Mouse (Mus musculus): ENCODE data around the gene Ppp1r9b. TPM values are rescaled to one million over a fixed set of nuclear protein-coding genes. Genes with fewer than 3 reads are reported as not detected.
"Not testable (repeated sequence)": the region's sequence is repeated elsewhere in the genome, so short reads cannot be mapped to it uniquely, and the experiment has no call there.

Ppp1r9b gene
- polyA plus RNA-seq, 1 experiment from 2014 or later = 9.9 TPM

DNA sequence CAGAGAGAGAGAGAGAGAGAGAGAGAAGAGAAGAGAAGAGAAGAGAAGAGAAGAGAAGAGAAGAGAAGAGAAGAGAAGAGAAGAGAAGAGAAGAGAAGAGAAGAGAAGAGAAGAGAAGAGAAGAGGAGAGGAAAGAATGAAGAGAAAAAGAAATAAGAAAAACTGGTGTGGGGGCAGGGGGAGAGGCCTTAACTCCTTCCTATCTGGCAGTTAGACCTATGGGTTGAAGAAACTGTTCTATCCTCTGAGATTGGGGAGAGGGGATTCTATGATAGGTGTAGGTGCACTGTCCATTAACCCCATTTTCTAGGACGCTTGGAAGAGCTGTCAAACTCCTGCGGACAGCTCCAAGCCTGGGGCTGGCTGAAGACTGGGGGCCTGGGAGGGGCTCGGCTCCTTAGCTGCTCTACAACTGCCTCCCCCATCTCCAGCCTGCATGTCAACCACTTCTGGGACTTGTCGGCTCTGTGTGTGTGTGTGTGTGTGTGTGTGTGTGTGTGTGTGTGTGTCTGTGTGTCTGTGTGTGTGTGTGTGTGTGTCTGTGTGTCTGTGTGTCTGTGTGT, 20.1 kb downstream of the Ppp1r9b start:
- not testable (repeated sequence) for H3K36me3 ChIP-seq (ENCODE audit: insufficient read depth, low read length); H3K9me3 ChIP-seq (ENCODE audit: low read length); ATAC-seq (ENCODE audit: low FRiP score, low TSS enrichment); H3K27me3 ChIP-seq (ENCODE audit: insufficient read depth, low read length); H3K9ac ChIP-seq (replicated peaks; ENCODE audit: low read length); H3K27ac ChIP-seq (ENCODE audit: low read length)
- Histone ChIP-seq H3K4me1 (ENCODE audit: insufficient read depth, low read length) (peaks cover 44% of the 10 kb centered on the region), H3K4me3 (ENCODE audit: low read length) (peak overlapping the region; percentile 60), H3K4me2 (replicated peaks; ENCODE audit: low read depth, low read length) (peak overlapping the region; percentile 69)
- WGBS = 7% methylated on average over 4 of the region's 4 CpGs

GRCm38 (mm10) chr11:95011416-95011815, 20.6 kb downstream of the Ppp1r9b start:
- Histone ChIP-seq H3K27me3 (ENCODE audit: insufficient read depth, low read length) (no peaks in the 10 kb centered on the region), H3K9me3 (ENCODE audit: low read length) (no peaks in the 10 kb centered on the region), H3K27ac (ENCODE audit: low read length) (no peak overlapping the region), H3K36me3 (ENCODE audit: insufficient read depth, low read length) (no peaks in the 10 kb centered on the region), H3K4me2 (replicated peaks; ENCODE audit: low read depth, low read length) (peak overlapping the region; percentile 69), H3K4me1 (ENCODE audit: insufficient read depth, low read length) (peaks cover 39% of the 10 kb centered on the region), H3K4me3 (ENCODE audit: low read length) (peak overlapping the region; percentile 60; the same call in 1 of the 2 replicates), H3K9ac (replicated peaks; ENCODE audit: low read length) (peak overlapping the region; percentile 3; the same call in 1 of the 2 replicates)
- no peak for ATAC-seq (ENCODE audit: low FRiP score, low TSS enrichment)
- 22% methylated on average over 1 of the region's 1 CpGs for WGBS

- H3K9ac ChIP-seq (replicated peaks; ENCODE audit: low read length) = 0 out of 2 replicates have a peak overlapping the region, but pooled peaks have one; percentile 3
- H3K9me3 ChIP-seq (ENCODE audit: low read length) = no peaks in the 10 kb centered on the region
- no peaks in the 10 kb centered on the region for H3K27me3 ChIP-seq (ENCODE audit: insufficient read depth, low read length)
- no peak for ATAC-seq (ENCODE audit: low FRiP score, low TSS enrichment)
- peaks cover 33% of the 10 kb centered on the region for H3K4me1 ChIP-seq (ENCODE audit: insufficient read depth, low read length)
- H3K27ac ChIP-seq (ENCODE audit: low read length) = peak overlapping the region; percentile 30; the same call in 1 of the 2 replicates
- H3K4me3 ChIP-seq (ENCODE audit: low read length) = no peak overlapping the region
- 53% methylated on average over 3 of the region's 3 CpGs for WGBS
- no peaks in the 10 kb centered on the region for H3K36me3 ChIP-seq (ENCODE audit: insufficient read depth, low read length)
- peak overlapping the region; percentile 69; the same call in 1 of the 2 replicates for H3K4me2 ChIP-seq (replicated peaks; ENCODE audit: low read depth, low read length)
Observed at GRCm38 (mm10) chr11:95012075-95012474, 21.2 kb downstream of the Ppp1r9b start.

DNA sequence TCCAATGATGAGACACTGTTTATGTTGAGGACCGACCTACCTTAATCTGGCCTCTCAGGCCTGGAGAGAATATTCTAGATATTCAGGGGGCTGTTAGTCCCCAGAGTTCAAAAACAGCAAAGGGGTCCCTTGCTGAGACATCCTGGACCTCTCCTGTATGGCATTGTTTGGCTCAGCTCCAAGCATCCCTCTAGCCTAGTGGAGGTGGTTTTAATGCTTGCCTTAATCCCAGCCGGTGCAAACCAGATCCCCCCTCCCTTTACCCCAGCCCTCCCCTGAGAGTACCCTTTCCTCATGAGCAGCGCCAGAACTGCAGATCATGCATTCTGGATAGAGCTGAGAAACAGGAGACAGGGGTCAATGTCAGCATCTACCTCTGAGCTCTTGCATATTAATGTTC, 21.7 kb downstream of the Ppp1r9b start:
- peaks cover 29% of the 10 kb centered on the region for H3K4me1 ChIP-seq (ENCODE audit: insufficient read depth, low read length)
- H3K9ac ChIP-seq (replicated peaks; ENCODE audit: low read length) = 0 out of 2 replicates have a peak overlapping the region, but pooled peaks have one; percentile 3
- 0 out of 2 replicates have a peak overlapping the region, but pooled peaks have one; percentile 69 for H3K4me2 ChIP-seq (replicated peaks; ENCODE audit: low read depth, low read length)
- WGBS = 50% methylated on average over 3 of the region's 3 CpGs
- ATAC-seq (ENCODE audit: low FRiP score, low TSS enrichment) = no peak
- no peak overlapping the region; the same call in 1 of the 2 replicates for H3K27ac ChIP-seq (ENCODE audit: low read length)
- H3K27me3 ChIP-seq (ENCODE audit: insufficient read depth, low read length) = no peaks in the 10 kb centered on the region
- H3K36me3 ChIP-seq (ENCODE audit: insufficient read depth, low read length) = no peaks in the 10 kb centered on the region
- no peaks in the 10 kb centered on the region for H3K9me3 ChIP-seq (ENCODE audit: low read length)
- no peak overlapping the region for H3K4me3 ChIP-seq (ENCODE audit: low read length)

DNA sequence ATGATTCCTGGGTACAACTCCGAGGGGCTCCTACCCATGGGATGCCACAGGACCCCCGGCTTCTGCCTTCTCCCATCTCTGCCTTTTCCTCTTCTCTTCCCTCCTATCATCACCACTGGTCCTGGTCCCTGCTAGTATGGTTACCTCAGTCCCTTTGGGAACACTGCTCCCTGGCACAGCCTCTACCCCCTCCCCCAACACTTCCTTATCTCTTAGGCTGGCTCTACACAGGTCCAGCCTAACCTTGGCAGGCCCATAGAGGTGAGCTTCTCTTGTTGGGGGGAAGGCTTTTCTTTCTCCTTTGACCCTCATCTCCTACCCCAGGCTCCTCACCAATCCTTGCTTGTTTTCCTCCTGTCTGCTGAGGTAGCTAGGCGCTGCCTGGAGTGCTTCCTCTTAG, 24.6 kb downstream of the Ppp1r9b start:
- ATAC-seq (ENCODE audit: low FRiP score, low TSS enrichment) = no peak

GRCm38 (mm10) chr11:95022237-95022992, 31.6 kb downstream of the Ppp1r9b start:
- ATAC-seq (ENCODE audit: low FRiP score, low TSS enrichment) = no peak
- H3K9ac ChIP-seq (replicated peaks; ENCODE audit: low read length) = no peak overlapping the region
- H3K4me2 ChIP-seq (replicated peaks; ENCODE audit: low read depth, low read length) = no peak overlapping the region
- no peak overlapping the region for H3K27ac ChIP-seq (ENCODE audit: low read length)
- 0 out of 2 replicates have a peak, but pooled peaks cover 5% of the 10 kb centered on the region for H3K9me3 ChIP-seq (ENCODE audit: low read length)
- peaks cover 23% of the 10 kb centered on the region for H3K36me3 ChIP-seq (ENCODE audit: insufficient read depth, low read length)
- H3K27me3 ChIP-seq (ENCODE audit: insufficient read depth, low read length) = no peaks in the 10 kb centered on the region
- no peak overlapping the region for H3K4me3 ChIP-seq (ENCODE audit: low read length)
- H3K4me1 ChIP-seq (ENCODE audit: insufficient read depth, low read length) = peaks cover 39% of the 10 kb centered on the region
- 83% methylated on average over 10 of the region's 10 CpGs for WGBS

More for the DNA sequence above, 24.6 kb downstream of the Ppp1r9b start:
- Histone ChIP-seq H3K9ac (replicated peaks; ENCODE audit: low read length) (no peak overlapping the region), H3K4me3 (ENCODE audit: low read length) (no peak overlapping the region), H3K27ac (ENCODE audit: low read length) (no peak overlapping the region), H3K9me3 (ENCODE audit: low read length) (no peaks in the 10 kb centered on the region), H3K27me3 (ENCODE audit: insufficient read depth, low read length) (no peaks in the 10 kb centered on the region), H3K36me3 (ENCODE audit: insufficient read depth, low read length) (no peaks in the 10 kb centered on the region), H3K4me1 (ENCODE audit: insufficient read depth, low read length) (peaks cover 28% of the 10 kb centered on the region), H3K4me2 (replicated peaks; ENCODE audit: low read depth, low read length) (no peak overlapping the region)
- WGBS = 75% methylated on average over 3 of the region's 3 CpGs

DNA sequence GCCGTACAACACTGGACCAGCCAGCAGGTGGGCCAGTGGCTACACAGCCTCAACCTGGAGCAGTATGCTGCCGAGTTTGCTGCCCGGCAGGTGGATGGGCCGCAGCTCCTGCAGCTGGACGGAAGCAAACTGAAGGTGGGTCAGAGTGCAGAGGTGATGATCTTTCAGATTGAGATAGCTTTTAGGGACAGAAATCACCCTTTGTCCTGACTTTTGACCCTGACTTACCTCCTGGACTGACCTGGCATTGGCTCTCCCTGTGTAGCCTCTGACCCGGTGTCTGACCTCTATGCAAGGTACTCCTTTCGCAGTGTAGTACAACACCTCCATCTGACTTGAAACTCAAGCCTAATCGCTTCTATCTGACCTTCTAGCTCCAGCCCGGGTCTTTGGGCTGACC, 32.6 kb downstream of the Ppp1r9b start:
- Histone ChIP-seq H3K36me3 (ENCODE audit: insufficient read depth, low read length) (peaks cover 23% of the 10 kb centered on the region), H3K9ac (replicated peaks; ENCODE audit: low read length) (no peak overlapping the region), H3K27me3 (ENCODE audit: insufficient read depth, low read length) (no peaks in the 10 kb centered on the region), H3K4me3 (ENCODE audit: low read length) (no peak overlapping the region), H3K27ac (ENCODE audit: low read length) (no peak overlapping the region), H3K9me3 (ENCODE audit: low read length) (0 out of 2 replicates have a peak, but pooled peaks cover 5% of the 10 kb centered on the region), H3K4me2 (replicated peaks; ENCODE audit: low read depth, low read length) (no peak overlapping the region), H3K4me1 (ENCODE audit: insufficient read depth, low read length) (peaks cover 39% of the 10 kb centered on the region)
- no peak for ATAC-seq (ENCODE audit: low FRiP score, low TSS enrichment)
- WGBS = 95% methylated on average over 9 of the region's 9 CpGs

DNA sequence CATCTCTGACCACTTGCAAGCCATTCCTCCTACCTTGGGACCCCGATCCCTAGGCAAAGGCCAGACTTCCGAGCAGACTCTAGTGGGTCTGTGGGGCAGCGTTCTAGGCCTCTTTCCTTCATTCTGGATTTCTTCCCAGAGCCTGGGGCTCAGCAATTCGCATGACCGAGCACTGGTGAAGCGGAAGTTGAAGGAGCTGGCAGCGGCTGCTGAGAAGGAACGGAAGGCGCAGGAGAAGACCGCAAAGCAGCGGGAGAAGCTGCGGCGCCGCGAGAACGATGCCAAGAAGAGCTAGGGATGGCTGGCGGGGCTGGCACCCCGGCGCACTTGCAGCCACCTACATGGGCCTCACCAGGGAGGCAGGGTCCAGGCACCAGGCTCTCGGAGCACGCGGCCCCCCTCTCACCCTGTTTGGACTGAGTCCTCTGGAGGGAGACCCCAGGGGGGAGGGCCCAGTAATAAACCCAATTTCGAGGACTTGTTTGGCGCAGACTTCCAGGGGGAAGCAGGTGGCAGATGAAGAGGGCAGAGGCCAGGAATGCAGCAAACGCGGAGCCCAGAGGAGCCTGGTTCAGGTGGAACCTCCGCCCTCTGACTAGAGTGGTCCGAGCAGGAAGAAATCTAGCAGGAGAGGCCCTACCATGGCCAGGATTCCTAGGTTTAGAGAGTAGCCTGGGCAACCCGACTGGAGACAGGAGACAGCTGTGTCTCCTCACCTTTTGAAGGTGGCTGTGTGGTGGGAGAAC, 33.8 kb downstream of the Ppp1r9b start:
- H3K4me3 ChIP-seq (ENCODE audit: low read length) = no peak overlapping the region
- no peak overlapping the region for H3K4me2 ChIP-seq (replicated peaks; ENCODE audit: low read depth, low read length)
- ATAC-seq (ENCODE audit: low FRiP score, low TSS enrichment) = peak; percentile 23; the same call in 1 of the 2 replicates
- H3K9ac ChIP-seq (replicated peaks; ENCODE audit: low read length) = no peak overlapping the region
- H3K27me3 ChIP-seq (ENCODE audit: insufficient read depth, low read length) = no peaks in the 10 kb centered on the region
- 63% methylated on average over 29 of the region's 29 CpGs for WGBS
- H3K36me3 ChIP-seq (ENCODE audit: insufficient read depth, low read length) = peaks cover 23% of the 10 kb centered on the region
- peak overlapping the region; percentile 76 for H3K27ac ChIP-seq (ENCODE audit: low read length)
- H3K4me1 ChIP-seq (ENCODE audit: insufficient read depth, low read length) = peaks cover 38% of the 10 kb centered on the region
- 0 out of 2 replicates have a peak, but pooled peaks cover 5% of the 10 kb centered on the region for H3K9me3 ChIP-seq (ENCODE audit: low read length)

- H3K4me3 ChIP-seq (ENCODE audit: low read length) = no peak overlapping the region
- H3K4me2 ChIP-seq (replicated peaks; ENCODE audit: low read depth, low read length) = no peak overlapping the region
- H3K9me3 ChIP-seq (ENCODE audit: low read length) = 0 out of 2 replicates have a peak, but pooled peaks cover 5% of the 10 kb centered on the region
- peak; percentile 43 for ATAC-seq (ENCODE audit: low FRiP score, low TSS enrichment)
- H3K27ac ChIP-seq (ENCODE audit: low read length) = peak overlapping the region; percentile 76
- H3K9ac ChIP-seq (replicated peaks; ENCODE audit: low read length) = no peak overlapping the region
- H3K4me1 ChIP-seq (ENCODE audit: insufficient read depth, low read length) = peaks cover 31% of the 10 kb centered on the region
- H3K27me3 ChIP-seq (ENCODE audit: insufficient read depth, low read length) = no peaks in the 10 kb centered on the region
- peaks cover 26% of the 10 kb centered on the region for H3K36me3 ChIP-seq (ENCODE audit: insufficient read depth, low read length)
- 70% methylated on average over 11 of the region's 11 CpGs for WGBS
Observed at GRCm38 (mm10) chr11:95025227-95026012, 34.6 kb downstream of the Ppp1r9b start.

All from kidney, embryonic 16.5 days (tissue).